Mouse (Mus musculus): ENCODE results near the gene Clec11a. TPM values are rescaled to one million over a fixed set of nuclear protein-coding genes. Genes with fewer than 3 reads are reported as not detected.

Gene Clec11a
- polyA plus RNA-seq, 1 experiment: 0.01 TPM

- no peak overlapping the region for H3K4me3 ChIP-seq (replicated peaks)
- TF ChIP-seq GATA1 (IDR thresholded peaks at IDR 0.05; ENCODE audit: low read length): no peak
- TF ChIP-seq TAL1 (IDR thresholded peaks at IDR 0.05; ENCODE audit: low read length): no peak
- no peaks in the 10 kb centered on the region for H3K9me3 ChIP-seq (ENCODE audit: control insufficient read depth, low read length)
- H3K27me3 ChIP-seq (ENCODE audit: control insufficient read depth): peaks cover 58% of the 10 kb centered on the region
- H3K4me1 ChIP-seq (ENCODE audit: control insufficient read depth): no peaks in the 10 kb centered on the region
- H3K36me3 ChIP-seq (ENCODE audit: control insufficient read depth): no peaks in the 10 kb centered on the region
Observed at GRCm38 (mm10) chr7:44334139-44334538, 27.4 kb upstream of the Clec11a start.

GRCm38 (mm10) chr7:44332336-44332735 lies 25.6 kb upstream of the Clec11a start:
- peaks cover 44% of the 10 kb centered on the region for H3K27me3 ChIP-seq (ENCODE audit: control insufficient read depth)
- H3K36me3 ChIP-seq (ENCODE audit: control insufficient read depth): no peaks in the 10 kb centered on the region
- no peaks in the 10 kb centered on the region for H3K9me3 ChIP-seq (ENCODE audit: control insufficient read depth, low read length)
- TF ChIP-seq TAL1 (IDR thresholded peaks at IDR 0.05; ENCODE audit: low read length): no peak
- TF ChIP-seq GATA1 (IDR thresholded peaks at IDR 0.05; ENCODE audit: low read length): no peak
- H3K4me3 ChIP-seq (replicated peaks): no peak overlapping the region
- H3K4me1 ChIP-seq (ENCODE audit: control insufficient read depth): no peaks in the 10 kb centered on the region

- no peaks in the 10 kb centered on the region for H3K4me1 ChIP-seq (ENCODE audit: control insufficient read depth)
- no peaks in the 10 kb centered on the region for H3K9me3 ChIP-seq (ENCODE audit: control insufficient read depth, low read length)
- no peaks in the 10 kb centered on the region for H3K36me3 ChIP-seq (ENCODE audit: control insufficient read depth)
- H3K27me3 ChIP-seq (ENCODE audit: control insufficient read depth): peaks cover 6% of the 10 kb centered on the region
- no peak overlapping the region for H3K4me3 ChIP-seq (replicated peaks)
- TF ChIP-seq TAL1 (IDR thresholded peaks at IDR 0.05; ENCODE audit: low read length) (no peak), GATA1 (IDR thresholded peaks at IDR 0.05; ENCODE audit: low read length) (no peak)
Observed at GRCm38 (mm10) chr7:44326614-44327013, 19.9 kb upstream of the Clec11a start.

- Histone ChIP-seq H3K4me3 (replicated peaks) (no peak overlapping the region), H3K9me3 (ENCODE audit: control insufficient read depth, low read length) (no peaks in the 10 kb centered on the region), H3K27me3 (ENCODE audit: control insufficient read depth) (peaks cover 3% of the 10 kb centered on the region), H3K4me1 (ENCODE audit: control insufficient read depth) (no peaks in the 10 kb centered on the region), H3K36me3 (ENCODE audit: control insufficient read depth) (no peaks in the 10 kb centered on the region)
- TF ChIP-seq TAL1 (IDR thresholded peaks at IDR 0.05; ENCODE audit: low read length) (no peak), GATA1 (IDR thresholded peaks at IDR 0.05; ENCODE audit: low read length) (no peak)
Observed at GRCm38 (mm10) chr7:44322290-44322689, 15.6 kb upstream of the Clec11a start.

- TF ChIP-seq GATA1 (IDR thresholded peaks at IDR 0.05; ENCODE audit: low read length): no peak
- no peak for TF ChIP-seq TAL1 (IDR thresholded peaks at IDR 0.05; ENCODE audit: low read length)
- Histone ChIP-seq H3K4me1 (ENCODE audit: control insufficient read depth) (no peaks in the 10 kb centered on the region), H3K36me3 (ENCODE audit: control insufficient read depth) (no peaks in the 10 kb centered on the region), H3K27me3 (ENCODE audit: control insufficient read depth) (0 out of 2 replicates have a peak, but pooled peaks cover under 1% of the 10 kb centered on the region), H3K9me3 (ENCODE audit: control insufficient read depth, low read length) (no peaks in the 10 kb centered on the region), H3K4me3 (replicated peaks) (no peak overlapping the region)
Observed at GRCm38 (mm10) chr7:44320886-44321285, 14.2 kb upstream of the Clec11a start.

GRCm38 (mm10) chr7:44317913-44318312 lies 11.2 kb upstream of the Clec11a start:
- Histone ChIP-seq H3K27me3 (ENCODE audit: control insufficient read depth) (peaks cover 7% of the 10 kb centered on the region), H3K9me3 (ENCODE audit: control insufficient read depth, low read length) (no peaks in the 10 kb centered on the region), H3K4me1 (ENCODE audit: control insufficient read depth) (no peaks in the 10 kb centered on the region), H3K36me3 (ENCODE audit: control insufficient read depth) (no peaks in the 10 kb centered on the region), H3K4me3 (replicated peaks) (no peak overlapping the region)
- no peak for TF ChIP-seq TAL1 (IDR thresholded peaks at IDR 0.05; ENCODE audit: low read length)
- no peak for TF ChIP-seq GATA1 (IDR thresholded peaks at IDR 0.05; ENCODE audit: low read length)

- Histone ChIP-seq H3K36me3 (ENCODE audit: control insufficient read depth) (no peaks in the 10 kb centered on the region), H3K27me3 (ENCODE audit: control insufficient read depth) (peaks cover 60% of the 10 kb centered on the region), H3K9me3 (ENCODE audit: control insufficient read depth, low read length) (no peaks in the 10 kb centered on the region), H3K4me3 (replicated peaks) (no peak overlapping the region), H3K4me1 (ENCODE audit: control insufficient read depth) (no peaks in the 10 kb centered on the region; the same call in 1 of the 2 replicates)
- TF ChIP-seq GATA1 (IDR thresholded peaks at IDR 0.05; ENCODE audit: low read length) (no peak), TAL1 (IDR thresholded peaks at IDR 0.05; ENCODE audit: low read length) (no peak)
Observed at GRCm38 (mm10) chr7:44312484-44312883, 5.8 kb upstream of the Clec11a start.

GRCm38 (mm10) chr7:44311713-44312304 lies 5.1 kb upstream of the Clec11a start:
- Histone ChIP-seq H3K27me3 (ENCODE audit: control insufficient read depth) (peaks cover 66% of the 10 kb centered on the region), H3K9me3 (ENCODE audit: control insufficient read depth, low read length) (no peaks in the 10 kb centered on the region), H3K36me3 (ENCODE audit: control insufficient read depth) (no peaks in the 10 kb centered on the region), H3K4me3 (replicated peaks) (no peak overlapping the region), H3K4me1 (ENCODE audit: control insufficient read depth) (no peaks in the 10 kb centered on the region; the same call in 1 of the 2 replicates)
- TF ChIP-seq GATA1 (IDR thresholded peaks at IDR 0.05; ENCODE audit: low read length): no peak
- TF ChIP-seq TAL1 (IDR thresholded peaks at IDR 0.05; ENCODE audit: low read length): no peak

GRCm38 (mm10) chr7:44310878-44311712 lies 4.4 kb upstream of the Clec11a start:
- Histone ChIP-seq H3K27me3 (ENCODE audit: control insufficient read depth) (peaks cover 67% of the 10 kb centered on the region), H3K9me3 (ENCODE audit: control insufficient read depth, low read length) (no peaks in the 10 kb centered on the region), H3K4me3 (replicated peaks) (no peak overlapping the region), H3K36me3 (ENCODE audit: control insufficient read depth) (no peaks in the 10 kb centered on the region), H3K4me1 (ENCODE audit: control insufficient read depth) (peaks cover under 1% of the 10 kb centered on the region; the same call in 1 of the 2 replicates)
- TF ChIP-seq TAL1 (IDR thresholded peaks at IDR 0.05; ENCODE audit: low read length) (no peak), GATA1 (IDR thresholded peaks at IDR 0.05; ENCODE audit: low read length) (no peak)

Measured in erythroblast, embryonic 14.5 days (primary cell).